Mouse (Mus musculus) CH12.LX (cell line): Measurements from ENCODE around the gene Gm14569. TPM values are rescaled to one million over a fixed set of nuclear protein-coding genes. Genes with fewer than 3 reads are reported as not detected.
A peak's percentile ranks its signal among the peaks of the same experiment; 100 is the strongest.

Source experiments
- DNase-seq: peaks from one replicate; pipeline ENCODE4 v3.0.0-alpha.2; 2013; ENCODE audit errors: extremely low read depth
- H3K27ac ChIP-seq: 2 replicates; pipeline ENCODE4 v1.5.1; 2012; ENCODE audit warnings: low read depth, mild to moderate bottlenecking, control low read depth, moderate library complexity; ENCODE audit not compliant: insufficient read depth
- H3K27me3 ChIP-seq: replicated peaks from 2 replicates; pipeline ENCODE3; 2012; ENCODE audit warnings: inconsistent platforms
- H3K36me3 ChIP-seq, 2 experiments: replicated peaks in 1 of 2; 2 replicates each; pipeline versions ENCODE3 to v1.6.1; 2012; ENCODE audit warnings: inconsistent platforms in 1 of 2, low read length in 1 of 2, mild to moderate bottlenecking in 1 of 2, mixed read lengths in 1 of 2, moderate library complexity in 1 of 2; ENCODE audit not compliant: control insufficient read depth in 1 of 2, insufficient read depth in 1 of 2
- H3K4me1 ChIP-seq, 2 experiments: 2 replicates each; pipeline ENCODE4 v1.6.1; 2012; ENCODE audit warnings: inconsistent platforms in 1 of 2, moderate library complexity in 1 of 2; ENCODE audit not compliant: insufficient read depth in 2 of 2, control insufficient read depth in 1 of 2
- H3K4me2 ChIP-seq: 2 replicates; pipeline ENCODE4 v1.6.1; 2012; ENCODE audit warnings: low read depth, mild to moderate bottlenecking, control low read depth; ENCODE audit not compliant: poor library complexity, insufficient read depth, severe bottlenecking
- H3K4me3 ChIP-seq, 3 experiments: fragments of 150-350 bp in 1 of 3; sonication (generic) in 1 of 3; replicated peaks in 1 of 3; 2 replicates each; pipeline versions ENCODE3 to v1.5.1; 2011 to 2012; ENCODE audit warnings: low read depth in 2 of 3, low read length in 2 of 3, mild to moderate bottlenecking in 2 of 3, moderate library complexity in 2 of 3, control low read depth in 1 of 3, improper control_type of control experiment in 1 of 3, inconsistent platforms in 1 of 3, mixed read lengths in 1 of 3; ENCODE audit not compliant: poor library complexity in 1 of 3
- H3K79me2 ChIP-seq: replicated peaks from 2 replicates; pipeline ENCODE4 v1.6.1; 2012; ENCODE audit warnings: mild to moderate bottlenecking, moderate library complexity; ENCODE audit not compliant: control insufficient read depth, poor library complexity, insufficient read depth, severe bottlenecking; ENCODE audit errors: extremely low read depth
- H3K9ac ChIP-seq: 2 replicates; pipeline ENCODE4 v1.6.1; 2012; ENCODE audit warnings: low read depth, mild to moderate bottlenecking, control low read depth, moderate library complexity; ENCODE audit not compliant: insufficient read depth
- H3K9me3 ChIP-seq: replicated peaks from 2 replicates; pipeline ENCODE3; 2012; ENCODE audit warnings: low read length, inconsistent platforms, mixed read lengths
- BHLHE40 ChIP-seq: IDR thresholded peaks from 2 replicates; pipeline ENCODE4 v1.6.1; 2011; ENCODE audit warnings: mild to moderate bottlenecking, low read depth, low read length, improper control_type of control experiment
- CHD1 ChIP-seq: IDR thresholded peaks from 2 replicates; pipeline ENCODE4 v1.6.1; 2012; ENCODE audit warnings: low read depth, low read length, improper control_type of control experiment, inconsistent platforms
- CHD2 ChIP-seq: IDR thresholded peaks from 2 replicates; pipeline ENCODE4 v1.6.1; 2011; ENCODE audit warnings: low read length, improper control_type of control experiment
- CTCF ChIP-seq, 2 experiments: IDR thresholded peaks in 1 of 2; conservative IDR thresholded peaks in 1 of 2; 2 replicates each; pipeline ENCODE4 v1.5.1; 2011 to 2012; ENCODE audit warnings: low read depth in 2 of 2, low read length in 2 of 2, improper control_type of control experiment in 1 of 2, inconsistent platforms in 1 of 2, mild to moderate bottlenecking in 1 of 2, moderate library complexity in 1 of 2
- E2F4 ChIP-seq: IDR thresholded peaks from 2 replicates; pipeline ENCODE4 v1.6.1; 2011; ENCODE audit warnings: low read depth, low read length, improper control_type of control experiment; ENCODE audit not compliant: insufficient replicate concordance
- ELF1 ChIP-seq: IDR thresholded peaks from 2 replicates; pipeline ENCODE4 v1.6.1; 2014; ENCODE audit warnings: low read depth, mild to moderate bottlenecking, inconsistent platforms, low read length, improper control_type of control experiment
- EP300 ChIP-seq: IDR thresholded peaks from 2 replicates; pipeline ENCODE4 v1.6.1; 2011; ENCODE audit warnings: low read length, improper control_type of control experiment
- ETS1 ChIP-seq: conservative IDR thresholded peaks from 2 replicates; pipeline ENCODE4 v1.6.1; 2012; ENCODE audit warnings: low read depth, mild to moderate bottlenecking, inconsistent platforms, low read length, improper control_type of control experiment, moderate library complexity
- IRF4 ChIP-seq: IDR thresholded peaks from 2 replicates; pipeline ENCODE4 v1.6.1; 2014; ENCODE audit warnings: low read depth, mild to moderate bottlenecking, inconsistent platforms, low read length, improper control_type of control experiment
- JUN ChIP-seq: IDR thresholded peaks from 2 replicates; pipeline ENCODE4 v1.6.1; 2011; ENCODE audit warnings: low read depth, mild to moderate bottlenecking, low read length, improper control_type of control experiment, moderate library complexity; ENCODE audit not compliant: insufficient read depth
- KAT2A ChIP-seq: IDR thresholded peaks from 2 replicates; pipeline ENCODE4 v1.6.1; 2012; ENCODE audit warnings: low read length, improper control_type of control experiment, inconsistent platforms; ENCODE audit not compliant: insufficient replicate concordance
- MAFK ChIP-seq: IDR thresholded peaks from 2 replicates; pipeline ENCODE4 v1.6.1; 2011; ENCODE audit warnings: low read length, improper control_type of control experiment; ENCODE audit not compliant: insufficient replicate concordance
- MAX ChIP-seq: IDR thresholded peaks from 2 replicates; pipeline ENCODE4 v1.6.1; 2011; ENCODE audit warnings: low read length, improper control_type of control experiment
- MXI1 ChIP-seq: IDR thresholded peaks from 2 replicates; pipeline ENCODE4 v1.6.1; 2011; ENCODE audit warnings: mild to moderate bottlenecking, low read depth, low read length, improper control_type of control experiment
- NELFE ChIP-seq: IDR thresholded peaks from 2 replicates; pipeline ENCODE4 v1.6.1; 2011; ENCODE audit warnings: low read depth, low read length, improper control_type of control experiment
- RAD21 ChIP-seq: IDR thresholded peaks from 2 replicates; pipeline ENCODE4 v1.6.1; 2011; ENCODE audit warnings: low read depth, mild to moderate bottlenecking, low read length, improper control_type of control experiment, moderate library complexity
- SMC3 ChIP-seq: IDR thresholded peaks from 2 replicates; pipeline ENCODE4 v1.6.1; 2011; ENCODE audit warnings: low read depth, low read length, improper control_type of control experiment
- USF1 ChIP-seq: IDR thresholded peaks from 2 replicates; pipeline ENCODE4 v1.6.1; 2014; ENCODE audit warnings: low read depth, mild to moderate bottlenecking, inconsistent platforms, low read length, improper control_type of control experiment
- USF2 ChIP-seq: conservative IDR thresholded peaks from 2 replicates; pipeline ENCODE4 v1.6.1; 2011; ENCODE audit warnings: low read depth, low read length, improper control_type of control experiment
- ZC3H11A ChIP-seq: IDR thresholded peaks from 2 replicates; pipeline ENCODE4 v1.6.1; 2012; ENCODE audit warnings: low read depth, mild to moderate bottlenecking, inconsistent platforms, low read length, improper control_type of control experiment
- ZKSCAN1 ChIP-seq: IDR thresholded peaks from 2 replicates; pipeline ENCODE4 v1.6.1; 2012; ENCODE audit warnings: low read depth, inconsistent platforms, low read length, improper control_type of control experiment, borderline replicate concordance
- dilution Hi-C: fragments of 300-500 bp; cut with MboI; formaldehyde crosslinking; loops from 2 replicates; pipeline ENCODE4 v1.14.3; 2020; ENCODE audit warnings: low sequenced_read_pairs; ENCODE audit not compliant: extremely low pct_unique_long_range_greater_than_20kb, extremely low pct_ligation_motif_present
- in situ Hi-C: fragments of 300-500 bp; cut with MboI; formaldehyde crosslinking; loops from 3 replicates; pipeline ENCODE4 v1.14.3; 2019; ENCODE audit warnings: low sequenced_read_pairs, low pct_ligation_motif_present, low pct_unique_long_range_greater_than_20kb, mixed read lengths
- polyA plus RNA-seq: library from polyadenylated mRNA; unstranded; fragments of >175 nt; gene quantifications from 2 replicates; pipeline ENCODE4 v1.2.1, GENCODE M21; 2012; ENCODE audit warnings: low read depth; ENCODE audit not compliant: insufficient read length
- total RNA-seq, 2 experiments: library from RNA; depleted of rRNA; stranded (reverse); fragments of 300-350 nt in 1 of 2; fragments of >200 nt in 1 of 2; gene quantifications; 2 replicates each; pipeline ENCODE4 v1.2.3; 2012 to 2014

The Gm14569 gene
- total and polyA plus RNA-seq, 3 experiments = not detected

- no peak for TF ChIP-seq ZC3H11A
- TF ChIP-seq, all 38 proteins: peak for 2
These were observed 17.4 kb downstream of the Gm14569 start (continued) for GRCm38 (mm10) chrX:36474103-36474751.

DNA sequence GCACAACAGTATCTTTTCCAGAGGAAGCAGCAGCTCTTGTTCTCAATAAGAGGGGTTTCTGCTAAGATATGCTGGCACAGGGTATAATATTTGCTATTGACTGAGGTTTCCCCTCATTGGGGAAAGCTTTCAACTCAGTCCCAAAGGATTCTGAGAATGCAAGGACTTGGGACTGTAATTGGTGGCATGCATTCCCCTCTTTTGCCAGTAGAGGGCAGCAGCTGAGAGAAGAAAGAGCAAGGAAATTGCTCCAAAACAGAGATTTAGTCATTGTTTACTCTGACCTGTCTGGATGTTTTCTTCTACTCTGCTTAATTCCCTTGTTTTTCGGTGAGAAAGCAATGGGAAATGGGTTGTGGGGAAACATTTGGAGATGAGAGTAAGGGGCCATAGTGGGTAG lies 35.6 kb downstream of the Gm14569 start:
- H3K27ac ChIP-seq = no peak overlapping the region
- TF ChIP-seq CTCF (conservative IDR thresholded peaks at IDR 0.05 in 1 of 2, IDR thresholded peaks at IDR 0.05 in 1 of 2; ENCODE audit: low read depth in 2 of 2, low read length in 2 of 2) (peak; percentile 61 to 67), RAD21 (peak; percentile 36), MXI1 (no peak), SMC3 (peak; percentile 14)
- no peak overlapping the region for H3K4me3 ChIP-seq
- no peaks in the 10 kb centered on the region for H3K36me3 ChIP-seq
- no peaks in the 10 kb centered on the region for H3K27me3 ChIP-seq
- no peak overlapping the region for H3K9ac ChIP-seq
- DNase-seq = peak; percentile 29
- no peaks in the 10 kb centered on the region for H3K9me3 ChIP-seq
- no peaks in the 10 kb centered on the region for H3K79me2 ChIP-seq
- dilution Hi-C loops (no loop called here), in situ Hi-C loops (no loop called here)
- no peak overlapping the region for H3K4me2 ChIP-seq
- H3K4me1 ChIP-seq = no peaks in the 10 kb centered on the region

DNA sequence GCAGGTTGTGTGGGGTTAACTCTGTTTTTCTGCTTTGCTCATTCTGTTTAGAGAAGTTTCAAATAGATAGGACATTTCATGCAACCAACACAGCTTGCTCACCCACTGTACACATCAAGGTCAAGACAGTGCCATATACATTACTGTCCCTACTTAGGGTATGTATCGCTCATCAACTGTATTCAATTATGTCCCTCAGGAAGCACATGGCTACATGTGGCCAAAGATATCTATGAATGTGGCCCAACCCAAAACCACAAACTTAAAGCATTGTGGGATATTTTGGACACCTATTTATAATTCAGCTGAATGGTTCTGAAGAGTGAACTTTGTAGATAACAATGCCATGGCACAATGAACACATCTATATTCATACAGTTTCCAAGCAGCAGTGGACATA lies 53.7 kb downstream of the Gm14569 start:
- Histone ChIP-seq H3K9ac (no peak overlapping the region), H3K4me2 (no peak overlapping the region), H3K27me3 (no peaks in the 10 kb centered on the region), H3K4me3 (no peak overlapping the region), H3K79me2 (no peaks in the 10 kb centered on the region), H3K36me3 (no peaks in the 10 kb centered on the region), H3K4me1 (no peaks in the 10 kb centered on the region), H3K27ac (no peak overlapping the region), H3K9me3 (no peaks in the 10 kb centered on the region)
- DNase-seq = no peak
- no peak for TF ChIP-seq CHD1
- TF ChIP-seq IRF4 = no peak
- no peak for TF ChIP-seq EP300
- no peak for TF ChIP-seq CHD2
- TF ChIP-seq KAT2A = no peak
- TF ChIP-seq BHLHE40 = no peak
- no peak for TF ChIP-seq MAX
- no peak for TF ChIP-seq ZC3H11A
- TF ChIP-seq NELFE = no peak
- no peak for TF ChIP-seq ZKSCAN1
- TF ChIP-seq ETS1 = no peak
- TF ChIP-seq MXI1 = no peak
- TF ChIP-seq JUN = no peak
- TF ChIP-seq USF1 = no peak
- TF ChIP-seq MAFK = no peak
- TF ChIP-seq USF2 = no peak
- no peak for TF ChIP-seq ELF1
- no peak for TF ChIP-seq E2F4
- in situ Hi-C loops (no loop called here), dilution Hi-C loops (no loop called here)
